Mouse (Mus musculus) neural tube, embryonic 13.5 days (tissue): ENCODE data around the gene Abca9. TPM values are rescaled to one million over a fixed set of nuclear protein-coding genes. Genes with fewer than 3 reads are reported as not detected.

Experiments
- ATAC-seq: fragments of 200-750 bp; cut with Nextera tagmentation; 2 replicates; pipeline ENCODE4 v1.8.0; 2017; ENCODE audit warnings: low read depth, mild to moderate bottlenecking, moderate TSS enrichment, moderate library complexity
- H3K27ac ChIP-seq: fragments of 300-500 bp; sonication (generic); replicated peaks from 2 replicates; pipeline ENCODE4 v1.5.1; 2015; ENCODE audit warnings: moderate library complexity, mild to moderate bottlenecking, inconsistent platforms
- H3K27me3 ChIP-seq: fragments of 300-500 bp; sonication (generic); 2 replicates; pipeline ENCODE4 v1.6.1; 2015; ENCODE audit warnings: mild to moderate bottlenecking, inconsistent platforms
- H3K36me3 ChIP-seq: fragments of 300-500 bp; sonication (generic); 2 replicates; pipeline ENCODE4 v1.6.1; 2015; ENCODE audit warnings: mild to moderate bottlenecking, inconsistent platforms
- H3K4me1 ChIP-seq: fragments of 300-500 bp; sonication (generic); replicated peaks from 2 replicates; pipeline ENCODE4 v1.6.1; 2015; ENCODE audit warnings: inconsistent platforms
- H3K4me2 ChIP-seq: fragments of 300-500 bp; sonication (generic); 2 replicates; pipeline ENCODE4 v1.6.1; 2015; ENCODE audit warnings: inconsistent platforms, mild to moderate bottlenecking, moderate library complexity
- H3K4me3 ChIP-seq: fragments of 300-500 bp; sonication (generic); 2 replicates; pipeline ENCODE4 v1.5.1; 2015; ENCODE audit warnings: mild to moderate bottlenecking, inconsistent platforms
- H3K9ac ChIP-seq: fragments of 300-500 bp; sonication (generic); 2 replicates; pipeline ENCODE4 v1.6.1; 2015; ENCODE audit warnings: moderate library complexity, mild to moderate bottlenecking, inconsistent platforms
- H3K9me3 ChIP-seq: fragments of 300-500 bp; sonication (generic); 2 replicates; pipeline ENCODE4 v1.6.1; 2016; ENCODE audit warnings: inconsistent platforms
- WGBS: fragments of 180-500 bp; shearing (Covaris S2); methylation state at CpG from one replicate; pipeline ENCODE4 v1.1.7; 2015; 5-methylcytosine and 5-hydroxymethylcytosine counted together
- polyA plus RNA-seq: library from polyadenylated mRNA; unstranded; fragments of >200 nt; fragmentation: Nextera tagmentation; extraction: Ambion mirVana; gene quantifications from 2 replicates; pipeline ENCODE4 v1.2.1, GENCODE M21; 2015

Abca9 gene
- polyA plus RNA-seq: 3.9 and 4.6 TPM in 2 replicates

GRCm38 (mm10) chr11:110167459-110168251 is at the start of gene Abca9:
Gene Abca9, minus strand, starts transcription at chr11:110168196.
- H3K27me3 ChIP-seq: no peaks in the 10 kb centered on the region
- H3K4me3 ChIP-seq: peak within 1 kb of the TSS; percentile 6; the same call in 1 of the 2 replicates
- H3K4me1 ChIP-seq: no peaks in the 10 kb centered on the region
- 61% methylated on average over 12 of the region's 12 CpGs for WGBS
- H3K36me3 ChIP-seq: no peaks in the 10 kb centered on the region
- ATAC-seq: no peak
- no peaks in the 10 kb centered on the region for H3K9me3 ChIP-seq
- H3K4me2 ChIP-seq: no peak within 1 kb of the TSS
- 0 out of 2 replicates have a peak within 1 kb of the TSS, but pooled peaks have one; percentile 9 for H3K27ac ChIP-seq
- no peak within 1 kb of the TSS for H3K9ac ChIP-seq

GRCm38 (mm10) chr11:110217118-110217517 is 49.1 kb upstream of the Abca9 start:
- no peak overlapping the region for H3K27ac ChIP-seq

GRCm38 (mm10) chr11:110203930-110204329 is 35.9 kb upstream of the Abca9 start:
- Histone ChIP-seq H3K9ac (no peak overlapping the region), H3K36me3 (no peaks in the 10 kb centered on the region), H3K4me3 (no peak overlapping the region), H3K27ac (no peak overlapping the region), H3K9me3 (no peaks in the 10 kb centered on the region), H3K4me2 (no peak overlapping the region), H3K4me1 (no peaks in the 10 kb centered on the region), H3K27me3 (no peaks in the 10 kb centered on the region)
- 93% methylated on average over 5 of the region's 5 CpGs for WGBS
- ATAC-seq: no peak

More at GRCm38 (mm10) chr11:110217118-110217517, 49.1 kb upstream of the Abca9 start:
- Histone ChIP-seq H3K9me3 (no peaks in the 10 kb centered on the region), H3K4me2 (no peak overlapping the region), H3K4me1 (no peaks in the 10 kb centered on the region), H3K4me3 (no peak overlapping the region), H3K36me3 (no peaks in the 10 kb centered on the region), H3K9ac (no peak overlapping the region), H3K27me3 (no peaks in the 10 kb centered on the region)
- no peak for ATAC-seq

- H3K27ac ChIP-seq: no peak overlapping the region
- no peak overlapping the region for H3K9ac ChIP-seq
- H3K4me3 ChIP-seq: no peak overlapping the region
- H3K36me3 ChIP-seq: no peaks in the 10 kb centered on the region
- 82% methylated on average over 3 of the region's 3 CpGs for WGBS
- no peaks in the 10 kb centered on the region for H3K27me3 ChIP-seq
- ATAC-seq: no peak
- H3K4me2 ChIP-seq: no peak overlapping the region
- no peaks in the 10 kb centered on the region for H3K9me3 ChIP-seq
- H3K4me1 ChIP-seq: no peaks in the 10 kb centered on the region
These were observed 30.9 kb upstream of the Abca9 start for GRCm38 (mm10) chr11:110198882-110199281.

- Histone ChIP-seq H3K9ac (no peak overlapping the region), H3K27me3 (no peaks in the 10 kb centered on the region), H3K9me3 (no peaks in the 10 kb centered on the region), H3K4me3 (no peak overlapping the region), H3K36me3 (no peaks in the 10 kb centered on the region), H3K4me2 (no peak overlapping the region), H3K27ac (no peak overlapping the region), H3K4me1 (no peaks in the 10 kb centered on the region)
- no peak for ATAC-seq
- 89% methylated on average over 8 of the region's 8 CpGs for WGBS
These were observed 28.7 kb upstream of the Abca9 start for GRCm38 (mm10) chr11:110196561-110197306.

GRCm38 (mm10) chr11:110195310-110195709 is 27.3 kb upstream of the Abca9 start:
- Histone ChIP-seq H3K9me3 (no peaks in the 10 kb centered on the region), H3K4me3 (no peak overlapping the region), H3K9ac (no peak overlapping the region), H3K36me3 (no peaks in the 10 kb centered on the region), H3K27ac (no peak overlapping the region), H3K4me2 (no peak overlapping the region), H3K4me1 (no peaks in the 10 kb centered on the region), H3K27me3 (no peaks in the 10 kb centered on the region)
- no peak for ATAC-seq
- WGBS: 91% methylated on average over 4 of the region's 4 CpGs

GRCm38 (mm10) chr11:110171212-110171611 is 3.2 kb upstream of the Abca9 start:
- H3K36me3 ChIP-seq: no peaks in the 10 kb centered on the region
- 98% methylated on average over 3 of the region's 3 CpGs for WGBS
- H3K4me2 ChIP-seq: no peak overlapping the region

GRCm38 (mm10) chr11:110165822-110166221 is 2.2 kb downstream of the Abca9 start:
- Histone ChIP-seq H3K4me3 (no peak overlapping the region), H3K9ac (no peak overlapping the region), H3K36me3 (no peaks in the 10 kb centered on the region), H3K4me1 (no peaks in the 10 kb centered on the region), H3K27ac (no peak overlapping the region), H3K9me3 (no peaks in the 10 kb centered on the region), H3K4me2 (no peak overlapping the region), H3K27me3 (no peaks in the 10 kb centered on the region)
- 33% methylated on average over 3 of the region's 3 CpGs for WGBS
- no peak for ATAC-seq

More at GRCm38 (mm10) chr11:110171212-110171611, 3.2 kb upstream of the Abca9 start:
- Histone ChIP-seq H3K27ac (no peak overlapping the region), H3K27me3 (no peaks in the 10 kb centered on the region), H3K9ac (no peak overlapping the region), H3K4me1 (no peaks in the 10 kb centered on the region), H3K4me3 (no peak overlapping the region), H3K9me3 (no peaks in the 10 kb centered on the region)
- no peak for ATAC-seq

- no peaks in the 10 kb centered on the region for H3K4me1 ChIP-seq
- H3K36me3 ChIP-seq: no peaks in the 10 kb centered on the region
- no peak overlapping the region for H3K9ac ChIP-seq
- H3K4me3 ChIP-seq: no peak overlapping the region
- no peaks in the 10 kb centered on the region for H3K27me3 ChIP-seq
- no peak for ATAC-seq
- no peak overlapping the region for H3K27ac ChIP-seq
- H3K4me2 ChIP-seq: no peak overlapping the region
- H3K9me3 ChIP-seq: no peaks in the 10 kb centered on the region
These were observed 2.6 kb downstream of the Abca9 start for GRCm38 (mm10) chr11:110165409-110165808.

GRCm38 (mm10) chr11:110157059-110157458 is 10.9 kb downstream of the Abca9 start:
- WGBS: 81% methylated on average over 6 of the region's 6 CpGs
- Histone ChIP-seq H3K4me2 (no peak overlapping the region), H3K4me1 (no peaks in the 10 kb centered on the region), H3K4me3 (no peak overlapping the region), H3K36me3 (no peaks in the 10 kb centered on the region), H3K9ac (no peak overlapping the region), H3K27ac (no peak overlapping the region), H3K9me3 (no peaks in the 10 kb centered on the region), H3K27me3 (no peaks in the 10 kb centered on the region)
- no peak for ATAC-seq

GRCm38 (mm10) chr11:110155985-110156384 is 12.0 kb downstream of the Abca9 start:
- Histone ChIP-seq H3K9ac (no peak overlapping the region), H3K27me3 (no peaks in the 10 kb centered on the region), H3K9me3 (no peaks in the 10 kb centered on the region), H3K4me1 (no peaks in the 10 kb centered on the region), H3K4me2 (no peak overlapping the region), H3K4me3 (no peak overlapping the region), H3K36me3 (no peaks in the 10 kb centered on the region), H3K27ac (no peak overlapping the region)
- WGBS: 96% methylated on average over 11 of the region's 11 CpGs
- no peak for ATAC-seq

GRCm38 (mm10) chr11:110147640-110148039 is 20.4 kb downstream of the Abca9 start:
- Histone ChIP-seq H3K4me1 (no peaks in the 10 kb centered on the region), H3K4me2 (no peak overlapping the region), H3K9me3 (no peaks in the 10 kb centered on the region; the same call in 1 of the 2 replicates), H3K27ac (no peak overlapping the region), H3K4me3 (no peak overlapping the region), H3K9ac (no peak overlapping the region), H3K27me3 (no peaks in the 10 kb centered on the region), H3K36me3 (no peaks in the 10 kb centered on the region)
- ATAC-seq: no peak
- WGBS: 96% methylated on average over 5 of the region's 5 CpGs
